Mouse (Mus musculus) cerebellum, adult 11 months (tissue): ENCODE measurements around the gene Cdrt4.

ENCODE experiments used
- DNase-seq: peaks from one replicate; pipeline ENCODE4 v3.0.0; 2022

Cdrt4 gene

GRCm38 (mm10) chr11:62997039-62997717, 46.2 kb downstream of the Cdrt4 start:
- DNase-seq, result no peak

GRCm38 (mm10) chr11:62997718-62998281, 46.8 kb downstream of the Cdrt4 start:
- DNase-seq, result peak; percentile 43

- DNase-seq, result no peak
Observed at GRCm38 (mm10) chr11:63000126-63000525, 49.1 kb downstream of the Cdrt4 start.

- DNase-seq, result no peak
Observed at GRCm38 (mm10) chr11:63004617-63005016, 53.6 kb downstream of the Cdrt4 start.

- DNase-seq, result no peak
Observed at GRCm38 (mm10) chr11:63007376-63007775, 56.4 kb downstream of the Cdrt4 start.

- no peak for DNase-seq
Observed at GRCm38 (mm10) chr11:63008004-63008403, 57.0 kb downstream of the Cdrt4 start.

GRCm38 (mm10) chr11:63009761-63010160, 58.8 kb downstream of the Cdrt4 start:
- DNase-seq, result no peak

GRCm38 (mm10) chr11:63017327-63018082, 66.5 kb downstream of the Cdrt4 start:
- no peak for DNase-seq

GRCm38 (mm10) chr11:63018083-63018622, 67.2 kb downstream of the Cdrt4 start:
- DNase-seq, result no peak

GRCm38 (mm10) chr11:63020633-63021032, 69.6 kb downstream of the Cdrt4 start:
- DNase-seq, result no peak

GRCm38 (mm10) chr11:63021141-63021806, 70.3 kb downstream of the Cdrt4 start:
- no peak for DNase-seq

- DNase-seq, result no peak
Observed at GRCm38 (mm10) chr11:63023461-63023860, 72.5 kb downstream of the Cdrt4 start.

- DNase-seq, result no peak
Observed at GRCm38 (mm10) chr11:63024136-63024535, 73.1 kb downstream of the Cdrt4 start.

- DNase-seq, result no peak
Observed at GRCm38 (mm10) chr11:63025476-63025875, 74.5 kb downstream of the Cdrt4 start.

GRCm38 (mm10) chr11:63026651-63027141, 75.7 kb downstream of the Cdrt4 start:
- DNase-seq, result peak; percentile 64

GRCm38 (mm10) chr11:63028131-63028530, 77.1 kb downstream of the Cdrt4 start:
- no peak for DNase-seq

- DNase-seq, result no peak
Observed at GRCm38 (mm10) chr11:63029148-63029714, 78.2 kb downstream of the Cdrt4 start.

- DNase-seq, result no peak
Observed at GRCm38 (mm10) chr11:63029721-63030120, 78.7 kb downstream of the Cdrt4 start.

GRCm38 (mm10) chr11:63035420-63036211, 84.6 kb downstream of the Cdrt4 start:
- no peak for DNase-seq

GRCm38 (mm10) chr11:63040002-63040661, 89.1 kb downstream of the Cdrt4 start:
- DNase-seq, result no peak
